Mouse (Mus musculus): ENCODE data around the gene Gm11992. TPM values are rescaled to one million over a fixed set of nuclear protein-coding genes. Genes with fewer than 3 reads are reported as not detected.

Gm11992 gene
- total and polyA plus RNA-seq, 3 experiments = not detected

- Histone ChIP-seq H3K9ac (ENCODE audit: insufficient read depth, low read depth) (no peak overlapping the region), H3K4me3 (replicated peaks in 1 of 3; ENCODE audit: low read depth in 2 of 3, low read length in 2 of 3, poor library complexity in 1 of 3) (no peak overlapping the region), H3K4me2 (ENCODE audit: insufficient read depth, low read depth, poor library complexity, severe bottlenecking) (no peak overlapping the region), H3K79me2 (replicated peaks; ENCODE audit: control insufficient read depth, extremely low read depth, insufficient read depth, poor library complexity, severe bottlenecking) (no peaks in the 10 kb centered on the region), H3K36me3 (replicated peaks in 1 of 2; ENCODE audit: control insufficient read depth in 1 of 2, insufficient read depth in 1 of 2, low read length in 1 of 2) (no peaks in the 10 kb centered on the region), H3K27me3 (replicated peaks) (peaks cover 85% of the 10 kb centered on the region), H3K27ac (ENCODE audit: insufficient read depth, low read depth) (no peak overlapping the region), H3K9me3 (replicated peaks; ENCODE audit: low read length) (no peaks in the 10 kb centered on the region), H3K4me1 (ENCODE audit: control insufficient read depth in 1 of 2, insufficient read depth in 2 of 2) (0 out of 4 replicates have a peak, but pooled peaks cover 0 to 2% of the 10 kb centered on the region in 2 experiments)
- no peak for DNase-seq (ENCODE audit: extremely low read depth)
- no peak for TF ChIP-seq MAX (IDR thresholded peaks at IDR 0.05; ENCODE audit: low read length)
- TF ChIP-seq JUND (conservative IDR thresholded peaks at IDR 0.05; ENCODE audit: low read depth, low read length) = no peak
- no peak for TF ChIP-seq ZKSCAN1 (IDR thresholded peaks at IDR 0.05; ENCODE audit: borderline replicate concordance, low read depth, low read length)
- TF ChIP-seq SMC3 (IDR thresholded peaks at IDR 0.05; ENCODE audit: low read depth, low read length) = no peak
- TF ChIP-seq TCF12 (IDR thresholded peaks at IDR 0.05; ENCODE audit: low read depth, low read length) = no peak
- TF ChIP-seq SIN3A (IDR thresholded peaks at IDR 0.05; ENCODE audit: low read length) = no peak
- dilution Hi-C loops (cut with MboI; ENCODE audit: extremely low pct_ligation_motif_present, extremely low pct_unique_long_range_greater_than_20kb, low sequenced_read_pairs) (no loop called here), in situ Hi-C loops (cut with MboI; ENCODE audit: low pct_ligation_motif_present, low pct_unique_long_range_greater_than_20kb, low sequenced_read_pairs) (no loop called here)
Observed at GRCm38 (mm10) chr11:9024782-9025181, 23.6 kb upstream of the Gm11992 start.

- 0 out of 4 replicates have a peak, but pooled peaks cover 0 to 2% of the 10 kb centered on the region in 2 experiments for H3K4me1 ChIP-seq (ENCODE audit: control insufficient read depth in 1 of 2, insufficient read depth in 2 of 2)
- H3K36me3 ChIP-seq (replicated peaks in 1 of 2; ENCODE audit: control insufficient read depth in 1 of 2, insufficient read depth in 1 of 2, low read length in 1 of 2) = no peaks in the 10 kb centered on the region
- TF ChIP-seq CTCF (conservative IDR thresholded peaks at IDR 0.05 in 1 of 2, IDR thresholded peaks at IDR 0.05 in 1 of 2; ENCODE audit: low read depth in 2 of 2, low read length in 2 of 2) = no peak
- no peak for TF ChIP-seq MYC (IDR thresholded peaks at IDR 0.05; ENCODE audit: low read depth, low read length)
- TF ChIP-seq ZNF384 (IDR thresholded peaks at IDR 0.05; ENCODE audit: low read depth, low read length) = no peak
- TF ChIP-seq ZKSCAN1 (IDR thresholded peaks at IDR 0.05; ENCODE audit: borderline replicate concordance, low read depth, low read length) = no peak
- no peak for TF ChIP-seq JUND (conservative IDR thresholded peaks at IDR 0.05; ENCODE audit: low read depth, low read length)
- no peak for TF ChIP-seq USF2 (conservative IDR thresholded peaks at IDR 0.05; ENCODE audit: low read depth, low read length)
- TF ChIP-seq MXI1 (IDR thresholded peaks at IDR 0.05; ENCODE audit: low read depth, low read length) = no peak
- no peak for TF ChIP-seq HCFC1 (IDR thresholded peaks at IDR 0.05; ENCODE audit: low read depth, low read length)
- H3K4me3 ChIP-seq (replicated peaks in 1 of 3; ENCODE audit: low read depth in 2 of 3, low read length in 2 of 3, poor library complexity in 1 of 3) = no peak overlapping the region
- DNase-seq (ENCODE audit: extremely low read depth) = no peak
- H3K9me3 ChIP-seq (replicated peaks; ENCODE audit: low read length) = no peaks in the 10 kb centered on the region
- no peaks in the 10 kb centered on the region for H3K79me2 ChIP-seq (replicated peaks; ENCODE audit: control insufficient read depth, extremely low read depth, insufficient read depth, poor library complexity, severe bottlenecking)
- no peak overlapping the region for H3K9ac ChIP-seq (ENCODE audit: insufficient read depth, low read depth)
- in situ Hi-C loops (cut with MboI; ENCODE audit: low pct_ligation_motif_present, low pct_unique_long_range_greater_than_20kb, low sequenced_read_pairs) = no loop called here
- H3K27me3 ChIP-seq (replicated peaks) = peaks cover 83% of the 10 kb centered on the region
- no peak overlapping the region for H3K4me2 ChIP-seq (ENCODE audit: insufficient read depth, low read depth, poor library complexity, severe bottlenecking)
- dilution Hi-C loops (cut with MboI; ENCODE audit: extremely low pct_ligation_motif_present, extremely low pct_unique_long_range_greater_than_20kb, low sequenced_read_pairs) = no loop called here
- no peak overlapping the region for H3K27ac ChIP-seq (ENCODE audit: insufficient read depth, low read depth)
Observed at GRCm38 (mm10) chr11:9025211-9025610, 23.2 kb upstream of the Gm11992 start.

GRCm38 (mm10) chr11:9031530-9031929 lies 16.9 kb upstream of the Gm11992 start:
- dilution Hi-C loops (cut with MboI; ENCODE audit: extremely low pct_ligation_motif_present, extremely low pct_unique_long_range_greater_than_20kb, low sequenced_read_pairs) (no loop called here), in situ Hi-C loops (cut with MboI; ENCODE audit: low pct_ligation_motif_present, low pct_unique_long_range_greater_than_20kb, low sequenced_read_pairs) (no loop called here)
- H3K27ac ChIP-seq (ENCODE audit: insufficient read depth, low read depth) = no peak overlapping the region
- no peaks in the 10 kb centered on the region for H3K9me3 ChIP-seq (replicated peaks; ENCODE audit: low read length)
- no peak for TF ChIP-seq MAFK (IDR thresholded peaks at IDR 0.05; ENCODE audit: insufficient replicate concordance, low read length)
- TF ChIP-seq E2F4 (IDR thresholded peaks at IDR 0.05; ENCODE audit: insufficient replicate concordance, low read depth, low read length) = no peak
- no peak for TF ChIP-seq EP300 (IDR thresholded peaks at IDR 0.05; ENCODE audit: low read length)
- TF ChIP-seq ETS1 (conservative IDR thresholded peaks at IDR 0.05; ENCODE audit: low read depth, low read length) = no peak
- TF ChIP-seq JUN (IDR thresholded peaks at IDR 0.05; ENCODE audit: insufficient read depth, low read depth, low read length) = no peak
- TF ChIP-seq KAT2A (IDR thresholded peaks at IDR 0.05; ENCODE audit: insufficient replicate concordance, low read length) = no peak
- TF ChIP-seq RAD21 (IDR thresholded peaks at IDR 0.05; ENCODE audit: low read depth, low read length) = no peak
- no peak for TF ChIP-seq ZKSCAN1 (IDR thresholded peaks at IDR 0.05; ENCODE audit: borderline replicate concordance, low read depth, low read length)
- no peak for TF ChIP-seq TBP (conservative IDR thresholded peaks at IDR 0.05; ENCODE audit: low read depth, low read length)
- TF ChIP-seq SIN3A (IDR thresholded peaks at IDR 0.05; ENCODE audit: low read length) = no peak
- peaks cover 76% of the 10 kb centered on the region for H3K27me3 ChIP-seq (replicated peaks)
- no peak overlapping the region for H3K9ac ChIP-seq (ENCODE audit: insufficient read depth, low read depth)
- no peaks in the 10 kb centered on the region for H3K36me3 ChIP-seq (replicated peaks in 1 of 2; ENCODE audit: control insufficient read depth in 1 of 2, insufficient read depth in 1 of 2, low read length in 1 of 2)
- H3K4me2 ChIP-seq (ENCODE audit: insufficient read depth, low read depth, poor library complexity, severe bottlenecking) = no peak overlapping the region
- H3K4me1 ChIP-seq (ENCODE audit: control insufficient read depth in 1 of 2, insufficient read depth in 2 of 2) = no peaks in the 10 kb centered on the region
- H3K79me2 ChIP-seq (replicated peaks; ENCODE audit: control insufficient read depth, extremely low read depth, insufficient read depth, poor library complexity, severe bottlenecking) = no peaks in the 10 kb centered on the region
- H3K4me3 ChIP-seq (replicated peaks in 1 of 3; ENCODE audit: low read depth in 2 of 3, low read length in 2 of 3, poor library complexity in 1 of 3) = no peak overlapping the region
- no peak for DNase-seq (ENCODE audit: extremely low read depth)
